Mouse (Mus musculus) E14TG2a.4 (cell line): ENCODE data around the gene Ubap2.

Experiments used
- CTCF ChIP-seq: conservative IDR thresholded peaks from 2 replicates; pipeline ENCODE4 v1.5.1; 2014; ENCODE audit warnings: low read length
- POU5F1 ChIP-seq: IDR thresholded peaks from 2 replicates; pipeline ENCODE4 v1.6.1; 2014; ENCODE audit warnings: low read length, borderline replicate concordance

- TF ChIP-seq CTCF (no peak), POU5F1 (no peak)
Measured at GRCm38 (mm10) chr4:41293907-41294306, 19.0 kb upstream of the Ubap2 start.
